Mouse (Mus musculus): ENCODE measurements around the gene Cdk2ap2. TPM values are rescaled to one million over a fixed set of nuclear protein-coding genes. Genes with fewer than 3 reads are reported as not detected.

Cdk2ap2 gene
- polyA plus RNA-seq, 1 experiment from 2014 or later = 82.1 TPM

DNA sequence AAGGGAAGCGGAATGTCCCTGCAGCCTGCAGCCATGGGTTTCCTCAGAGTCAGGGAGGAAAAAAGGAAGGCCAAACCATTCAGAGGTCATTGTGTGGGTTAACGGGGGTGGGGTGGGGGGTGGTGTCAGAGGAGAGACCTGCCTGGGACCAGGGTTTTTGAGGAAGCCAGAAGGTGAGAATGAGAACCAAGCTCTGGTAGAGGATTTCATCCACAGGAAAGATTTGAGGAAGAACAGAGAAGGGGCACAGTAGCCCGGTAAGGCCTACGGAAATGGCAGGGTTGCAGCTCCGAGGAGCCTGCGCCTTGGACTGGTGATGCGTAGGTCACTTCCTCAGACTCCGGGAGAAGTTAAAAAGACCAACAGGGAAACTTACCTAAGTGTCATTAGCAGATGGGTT, 26.2 kb upstream of the Cdk2ap2 start:
- Histone ChIP-seq H3K9me3 (no peaks in the 10 kb centered on the region), H3K4me2 (replicated peaks) (no peak overlapping the region), H3K4me3 (replicated peaks) (no peak overlapping the region), H3K27ac (no peak overlapping the region), H3K9ac (replicated peaks) (no peak overlapping the region), H3K4me1 (replicated peaks) (no peaks in the 10 kb centered on the region), H3K36me3 (no peaks in the 10 kb centered on the region), H3K27me3 (no peaks in the 10 kb centered on the region)
- no peak for ATAC-seq
- 82% methylated on average over 8 of the region's 8 CpGs for WGBS

DNA sequence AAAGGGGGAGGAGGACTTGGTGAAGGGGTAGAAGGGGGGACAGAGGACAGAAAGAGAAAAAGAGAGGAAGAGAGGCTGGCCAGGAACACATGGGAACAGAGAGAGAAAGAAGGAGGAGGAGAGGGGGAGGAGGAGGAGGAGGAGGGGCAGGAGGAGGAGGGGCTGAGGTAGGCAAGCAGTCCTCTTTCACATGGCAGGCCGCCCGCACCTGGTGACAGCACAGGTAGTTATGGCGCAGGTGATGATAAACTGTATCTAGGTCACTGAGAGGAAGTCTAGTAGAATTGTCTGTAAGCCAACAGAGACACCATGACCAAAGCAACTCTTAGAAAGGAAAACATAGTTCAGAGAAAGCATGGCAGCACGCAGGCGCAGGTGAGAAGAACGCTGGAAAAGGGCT, 25.6 kb upstream of the Cdk2ap2 start:
- H3K27me3 ChIP-seq = no peaks in the 10 kb centered on the region
- WGBS = 93% methylated on average over 6 of the region's 6 CpGs

DNA sequence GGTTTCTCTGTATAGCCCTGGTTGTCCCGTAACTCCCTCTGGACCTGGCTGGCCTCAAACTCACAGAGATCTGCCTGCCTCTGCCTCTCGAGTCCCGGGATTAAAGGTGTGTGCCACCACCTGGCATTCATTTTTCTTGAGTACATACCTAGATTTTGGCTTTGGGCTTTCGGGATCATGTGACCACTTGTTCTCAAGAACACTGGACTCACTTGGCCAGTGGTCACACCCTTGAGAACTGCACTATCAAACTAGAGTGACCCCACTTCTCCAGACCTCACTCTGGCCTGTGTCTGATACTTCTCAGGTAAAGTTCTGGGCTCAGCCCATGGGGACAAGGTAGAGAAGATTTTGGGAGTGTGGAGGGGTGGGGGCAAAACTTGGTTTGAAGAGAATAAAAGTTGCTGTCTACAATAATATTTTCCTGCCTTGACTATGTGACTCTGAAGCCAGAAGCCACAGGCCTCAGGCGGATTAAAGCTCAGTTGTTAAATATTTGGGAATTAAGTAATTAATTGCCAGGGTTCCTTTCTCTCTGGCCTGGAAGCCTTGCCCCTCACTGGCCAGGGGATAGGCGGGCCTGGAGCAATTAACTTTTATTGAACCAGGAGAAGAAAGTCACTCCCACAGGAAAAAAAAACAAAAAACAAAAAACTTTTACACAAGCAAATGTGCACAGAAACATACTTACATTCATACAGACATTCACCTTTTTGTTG, 24.1 kb upstream of the Cdk2ap2 start:
- no peak for ATAC-seq
- Histone ChIP-seq H3K4me3 (replicated peaks) (no peak overlapping the region), H3K27me3 (no peaks in the 10 kb centered on the region), H3K4me1 (replicated peaks) (no peaks in the 10 kb centered on the region), H3K9me3 (no peaks in the 10 kb centered on the region), H3K4me2 (replicated peaks) (no peak overlapping the region), H3K9ac (replicated peaks) (no peak overlapping the region), H3K27ac (no peak overlapping the region), H3K36me3 (no peaks in the 10 kb centered on the region)
- 81% methylated on average over 6 of the region's 6 CpGs for WGBS

More for the DNA sequence above, 25.6 kb upstream of the Cdk2ap2 start:
- Histone ChIP-seq H3K9me3 (no peaks in the 10 kb centered on the region), H3K9ac (replicated peaks) (no peak overlapping the region), H3K4me1 (replicated peaks) (no peaks in the 10 kb centered on the region), H3K4me3 (replicated peaks) (no peak overlapping the region), H3K4me2 (replicated peaks) (no peak overlapping the region), H3K36me3 (no peaks in the 10 kb centered on the region), H3K27ac (no peak overlapping the region)
- ATAC-seq = no peak

DNA sequence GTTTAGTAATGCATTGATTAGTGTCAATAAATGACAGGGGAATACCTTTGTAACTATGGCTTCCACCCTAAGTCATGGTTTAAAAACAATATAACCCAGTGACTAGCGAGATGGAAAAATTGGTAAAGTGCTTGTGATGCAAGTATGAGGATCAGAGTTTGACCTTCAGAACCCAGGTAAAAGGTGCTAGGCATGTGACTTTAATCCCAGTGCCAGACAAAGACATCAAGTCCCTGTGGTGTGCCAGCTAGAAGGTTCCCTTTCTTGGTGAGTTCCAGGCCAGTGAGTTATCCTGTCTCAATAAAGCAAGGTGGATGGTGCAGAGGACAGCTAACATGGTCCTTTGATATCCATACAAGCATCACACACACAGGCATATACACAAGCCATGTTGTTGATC, 21.5 kb upstream of the Cdk2ap2 start:
- WGBS = 86% methylated on average over 1 of the region's 1 CpGs
- H3K9me3 ChIP-seq = no peaks in the 10 kb centered on the region
- no peak overlapping the region for H3K27ac ChIP-seq
- no peaks in the 10 kb centered on the region for H3K4me1 ChIP-seq (replicated peaks)
- H3K27me3 ChIP-seq = no peaks in the 10 kb centered on the region
- no peak for ATAC-seq
- no peak overlapping the region for H3K4me3 ChIP-seq (replicated peaks)
- no peak overlapping the region for H3K9ac ChIP-seq (replicated peaks)
- no peak overlapping the region for H3K4me2 ChIP-seq (replicated peaks)
- no peaks in the 10 kb centered on the region for H3K36me3 ChIP-seq

DNA sequence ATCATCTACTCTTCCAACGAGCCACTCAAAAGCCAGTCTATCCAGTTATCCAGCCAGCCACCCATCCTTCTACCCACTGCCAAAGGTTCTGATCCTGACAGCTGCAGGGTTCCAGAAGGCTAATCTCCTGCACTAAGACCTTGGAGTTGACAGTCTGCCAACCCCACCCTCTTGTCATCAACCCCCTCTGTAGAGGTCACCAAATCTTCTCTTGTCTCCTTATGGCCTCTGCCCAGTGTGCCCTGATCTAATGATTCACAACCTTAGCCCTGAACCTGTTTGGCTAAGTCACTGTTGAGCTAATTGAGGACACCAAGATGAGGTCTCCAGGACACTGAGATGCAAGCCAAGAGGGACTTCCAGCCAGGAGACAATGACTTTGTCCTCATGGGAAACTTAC, 17.4 kb upstream of the Cdk2ap2 start:
- H3K27ac ChIP-seq = no peak overlapping the region
- H3K4me3 ChIP-seq (replicated peaks) = no peak overlapping the region
- WGBS = 88% methylated on average over 1 of the region's 1 CpGs
- H3K9me3 ChIP-seq = no peaks in the 10 kb centered on the region
- H3K9ac ChIP-seq (replicated peaks) = no peak overlapping the region
- no peaks in the 10 kb centered on the region for H3K27me3 ChIP-seq
- ATAC-seq = no peak
- H3K36me3 ChIP-seq = no peaks in the 10 kb centered on the region
- H3K4me2 ChIP-seq (replicated peaks) = no peak overlapping the region
- H3K4me1 ChIP-seq (replicated peaks) = no peaks in the 10 kb centered on the region

DNA sequence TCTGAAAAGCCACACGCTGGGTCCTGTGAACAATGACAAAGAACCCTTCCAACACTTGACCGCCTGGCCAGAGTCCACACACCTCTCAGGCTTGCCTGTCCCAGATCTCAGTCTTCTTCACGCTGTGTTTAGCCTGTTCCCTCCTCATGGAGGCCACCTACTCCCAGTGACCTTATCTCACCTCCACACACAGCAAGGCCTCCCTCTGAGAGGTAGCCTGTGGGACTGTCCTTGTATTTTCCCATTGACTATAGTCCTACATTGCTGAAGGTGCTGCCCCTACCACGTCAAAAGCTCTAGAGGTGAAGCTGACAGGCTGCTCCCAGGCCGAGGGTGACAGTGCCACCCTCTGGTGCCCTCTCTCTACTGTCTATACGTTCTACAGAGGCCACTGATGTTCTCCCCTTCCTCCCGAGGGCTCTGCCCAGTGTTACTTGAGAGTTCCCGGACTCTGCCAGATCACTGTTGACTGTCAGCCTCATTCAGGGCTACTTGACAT, 16.4 kb upstream of the Cdk2ap2 start:
- Histone ChIP-seq H3K4me1 (replicated peaks) (no peaks in the 10 kb centered on the region), H3K27me3 (0 out of 2 replicates have a peak, but pooled peaks cover 3% of the 10 kb centered on the region), H3K9ac (replicated peaks) (no peak overlapping the region), H3K4me3 (replicated peaks) (no peak overlapping the region), H3K36me3 (no peaks in the 10 kb centered on the region), H3K27ac (no peak overlapping the region), H3K9me3 (no peaks in the 10 kb centered on the region), H3K4me2 (replicated peaks) (no peak overlapping the region)
- 64% methylated on average over 8 of the region's 8 CpGs for WGBS
- no peak for ATAC-seq

DNA sequence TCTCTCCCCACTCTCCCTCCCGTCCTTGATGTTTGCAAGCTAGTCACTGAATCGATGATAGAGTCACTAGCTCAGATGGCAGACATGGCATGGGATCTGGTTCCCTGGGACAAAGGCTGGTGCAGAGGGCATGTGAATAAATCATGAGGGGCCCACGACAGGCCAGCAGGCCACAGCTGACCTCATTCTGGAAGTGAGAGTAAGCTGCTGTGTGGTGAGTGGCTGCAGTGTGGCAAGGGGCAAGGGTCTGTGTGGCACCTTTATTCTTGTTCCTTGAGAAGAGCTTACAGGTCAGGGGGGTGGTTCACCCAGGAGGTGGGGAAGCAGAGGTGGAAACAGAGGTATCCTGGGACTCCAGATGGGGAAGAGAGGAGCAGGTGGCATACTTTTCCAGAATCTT, 15.6 kb upstream of the Cdk2ap2 start, which contains the start of gene Cabp2:
Gene Cabp2 (plus strand): TSS at position 185 of the 400 bp plus-strand sequence.
- Histone ChIP-seq H3K4me1 (replicated peaks) (no peaks in the 10 kb centered on the region), H3K4me2 (replicated peaks) (no peak within 1 kb of the TSS), H3K9me3 (no peaks in the 10 kb centered on the region), H3K4me3 (replicated peaks) (no peak within 1 kb of the TSS), H3K27ac (no peak within 1 kb of the TSS), H3K9ac (replicated peaks) (no peak within 1 kb of the TSS), H3K36me3 (no peaks in the 10 kb centered on the region), H3K27me3 (0 out of 2 replicates have a peak, but pooled peaks cover 3% of the 10 kb centered on the region)
- WGBS = 58% methylated on average over 3 of the region's 3 CpGs
- ATAC-seq = no peak

DNA sequence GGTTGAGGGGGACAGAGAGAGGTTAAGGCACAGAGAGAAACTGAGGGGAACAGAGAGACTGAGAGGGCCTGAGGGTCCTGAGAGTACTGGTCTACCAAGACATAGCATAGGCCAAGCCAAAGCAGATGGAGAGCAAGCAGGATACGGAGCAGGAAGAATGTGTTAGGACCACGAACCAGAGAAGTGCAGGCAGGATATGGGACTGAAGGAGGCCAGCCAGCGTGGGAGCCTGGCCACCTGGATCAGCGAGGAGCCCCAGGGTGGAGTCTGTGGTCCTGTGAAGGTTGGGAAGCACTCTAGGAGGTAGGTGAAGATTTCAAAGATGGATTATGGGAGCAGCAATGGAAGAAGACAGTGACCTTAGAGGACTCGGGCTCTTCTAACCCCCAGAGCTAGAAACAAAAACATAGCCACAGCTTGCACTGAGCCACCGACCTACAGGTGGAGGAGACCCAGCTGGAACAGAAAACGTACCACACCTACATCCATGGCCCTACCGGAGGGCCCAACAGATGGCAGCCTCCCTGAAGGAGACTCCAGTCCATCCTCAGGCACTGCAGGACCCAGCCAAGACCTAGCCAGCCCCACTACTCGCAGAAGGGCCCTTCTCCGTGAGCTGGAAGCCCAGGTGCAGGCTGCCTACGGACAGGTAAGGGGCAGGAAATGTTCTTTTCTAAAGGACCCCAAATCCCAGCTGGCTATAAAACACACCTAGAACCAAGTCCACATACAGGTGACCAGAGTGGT, 14.6 kb upstream of the Cdk2ap2 start:
- no peak overlapping the region for H3K4me3 ChIP-seq (replicated peaks)
- H3K9me3 ChIP-seq = no peaks in the 10 kb centered on the region
- H3K4me1 ChIP-seq (replicated peaks) = no peaks in the 10 kb centered on the region
- H3K4me2 ChIP-seq (replicated peaks) = no peak overlapping the region
- ATAC-seq = no peak
- H3K27ac ChIP-seq = no peak overlapping the region
- H3K36me3 ChIP-seq = no peaks in the 10 kb centered on the region
- no peak overlapping the region for H3K9ac ChIP-seq (replicated peaks)
- 0 out of 2 replicates have a peak, but pooled peaks cover 3% of the 10 kb centered on the region for H3K27me3 ChIP-seq
- 86% methylated on average over 11 of the region's 11 CpGs for WGBS

DNA sequence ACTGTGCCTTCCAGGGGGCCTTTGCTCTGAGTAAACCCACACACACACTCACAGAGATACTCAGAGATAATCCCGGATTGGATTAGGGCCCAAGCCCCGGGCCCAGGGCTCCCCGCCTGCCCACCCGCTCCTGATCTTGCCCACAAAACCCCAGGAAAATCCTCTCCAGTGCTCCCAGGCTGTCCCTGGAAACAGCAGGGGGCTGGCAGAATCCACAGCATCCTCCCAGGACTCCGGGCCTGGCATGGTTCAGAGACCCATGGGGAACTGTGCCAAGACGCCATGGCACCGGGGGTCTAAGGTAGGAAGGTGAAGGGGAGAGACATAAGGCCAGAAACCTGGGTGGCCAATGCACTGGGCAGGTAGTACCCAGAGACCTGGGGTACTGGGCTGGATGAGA, 13.7 kb upstream of the Cdk2ap2 start:
- 73% methylated on average over 7 of the region's 7 CpGs for WGBS
- ATAC-seq = no peak
- H3K4me3 ChIP-seq (replicated peaks) = no peak overlapping the region
- no peaks in the 10 kb centered on the region for H3K36me3 ChIP-seq
- no peak overlapping the region for H3K27ac ChIP-seq
- no peak overlapping the region for H3K4me2 ChIP-seq (replicated peaks)
- H3K27me3 ChIP-seq = 0 out of 2 replicates have a peak, but pooled peaks cover 3% of the 10 kb centered on the region
- no peak overlapping the region for H3K9ac ChIP-seq (replicated peaks)
- no peaks in the 10 kb centered on the region for H3K9me3 ChIP-seq
- no peaks in the 10 kb centered on the region for H3K4me1 ChIP-seq (replicated peaks)

DNA sequence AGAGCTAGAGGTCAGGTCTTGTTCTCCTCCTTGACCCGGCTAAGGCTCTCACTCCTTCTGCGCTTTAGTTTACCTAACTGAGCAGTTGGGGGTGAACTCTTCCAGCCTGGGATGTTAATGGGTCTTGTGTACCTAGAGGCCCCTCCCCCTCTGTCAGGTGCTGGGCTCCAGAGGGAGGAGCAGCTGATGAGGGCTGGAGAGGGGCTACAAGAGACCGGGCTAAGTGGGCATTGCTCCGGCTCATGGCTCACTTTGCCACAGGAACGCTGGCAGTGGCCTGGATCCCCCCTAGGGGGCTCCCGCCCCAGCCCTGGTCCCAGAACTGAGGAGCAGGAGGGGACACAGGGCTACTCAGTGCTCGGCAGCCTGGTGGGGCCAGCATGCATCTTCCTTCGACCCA, 13.2 kb upstream of the Cdk2ap2 start:
- H3K9me3 ChIP-seq = no peaks in the 10 kb centered on the region
- H3K4me1 ChIP-seq (replicated peaks) = no peaks in the 10 kb centered on the region
- 23% methylated on average over 8 of the region's 8 CpGs for WGBS
- H3K9ac ChIP-seq (replicated peaks) = no peak overlapping the region
- H3K27ac ChIP-seq = no peak overlapping the region
- no peaks in the 10 kb centered on the region for H3K36me3 ChIP-seq
- no peak overlapping the region for H3K4me2 ChIP-seq (replicated peaks)
- ATAC-seq = no peak
- 0 out of 2 replicates have a peak, but pooled peaks cover 3% of the 10 kb centered on the region for H3K27me3 ChIP-seq
- no peak overlapping the region for H3K4me3 ChIP-seq (replicated peaks)

DNA sequence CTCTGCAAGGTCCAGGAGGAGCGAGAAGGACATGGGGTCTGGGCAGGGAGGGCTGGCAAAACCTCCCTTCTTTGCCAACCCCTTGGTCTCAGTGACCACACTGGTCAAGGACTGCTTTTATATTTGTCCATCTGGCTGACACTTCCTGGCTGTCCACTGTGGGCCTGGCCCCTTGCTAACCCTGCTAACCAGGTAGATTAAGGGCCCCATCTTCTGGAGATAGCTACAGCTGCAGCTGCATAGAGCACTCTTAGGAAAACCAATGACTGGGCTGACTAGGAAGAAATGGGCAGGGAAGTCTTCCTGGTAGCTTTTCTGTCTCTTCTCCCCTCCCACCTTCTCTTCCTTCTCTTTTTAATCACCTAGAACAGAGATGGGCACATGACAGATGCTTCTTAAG, 12.0 kb upstream of the Cdk2ap2 start:
- ATAC-seq = no peak

DNA sequence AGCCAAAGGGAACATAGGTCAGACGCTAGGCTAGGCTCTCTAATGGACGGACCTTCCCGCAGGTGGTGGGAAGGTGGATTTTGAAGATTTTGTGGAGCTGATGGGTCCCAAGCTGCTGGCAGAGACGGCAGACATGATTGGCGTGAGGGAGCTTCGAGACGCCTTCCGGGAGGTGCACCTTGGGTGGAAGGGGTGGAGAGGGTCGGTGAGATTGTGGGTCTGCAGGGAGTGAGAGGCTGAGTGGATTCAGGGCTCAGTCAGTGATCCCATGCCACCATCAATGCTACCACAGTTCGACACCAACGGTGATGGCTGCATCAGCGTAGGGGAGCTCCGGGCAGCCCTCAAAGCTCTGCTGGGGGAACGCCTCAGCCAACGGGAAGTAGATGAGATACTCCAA, 10.8 kb upstream of the Cdk2ap2 start:
- no peak overlapping the region for H3K4me2 ChIP-seq (replicated peaks)
- no peak overlapping the region for H3K4me3 ChIP-seq (replicated peaks)
- H3K9me3 ChIP-seq = no peaks in the 10 kb centered on the region
- no peaks in the 10 kb centered on the region for H3K4me1 ChIP-seq (replicated peaks)
- H3K27me3 ChIP-seq = peaks cover 7% of the 10 kb centered on the region; the same call in 1 of the 2 replicates
- no peak overlapping the region for H3K9ac ChIP-seq (replicated peaks)
- 93% methylated on average over 15 of the region's 15 CpGs for WGBS
- H3K36me3 ChIP-seq = no peaks in the 10 kb centered on the region
- no peak for ATAC-seq
- no peak overlapping the region for H3K27ac ChIP-seq

More for the DNA sequence above, 12.0 kb upstream of the Cdk2ap2 start:
- Histone ChIP-seq H3K9me3 (no peaks in the 10 kb centered on the region), H3K4me1 (replicated peaks) (no peaks in the 10 kb centered on the region), H3K4me2 (replicated peaks) (no peak overlapping the region), H3K36me3 (no peaks in the 10 kb centered on the region), H3K4me3 (replicated peaks) (no peak overlapping the region), H3K27me3 (peaks cover 7% of the 10 kb centered on the region; the same call in 1 of the 2 replicates), H3K9ac (replicated peaks) (no peak overlapping the region), H3K27ac (no peak overlapping the region)
- 86% methylated on average over 1 of the region's 1 CpGs for WGBS
